Mouse (Mus musculus) midbrain, postnatal 0 days (tissue): ENCODE data around the gene Arhgef3. TPM values are rescaled to one million over a fixed set of nuclear protein-coding genes. Genes with fewer than 3 reads are reported as not detected.

Source experiments
- ATAC-seq: fragments of 200-750 bp; cut with Nextera tagmentation; 2 replicates; pipeline ENCODE4 v1.8.0; 2017; ENCODE audit warnings: moderate number of reproducible peaks, mild to moderate bottlenecking, moderate TSS enrichment, moderate library complexity; ENCODE audit not compliant: low FRiP score
- DNase-seq: peaks from one replicate; pipeline ENCODE4 v3.0.0-alpha.2; 2015; ENCODE audit warnings: low spot score
- H3K27ac ChIP-seq: fragments of 300-500 bp; sonication (generic); 2 replicates; pipeline ENCODE4 v1.5.1; 2014; ENCODE audit warnings: low read depth, mild to moderate bottlenecking, low read length, mixed read lengths
- H3K27me3 ChIP-seq: fragments of 300-500 bp; sonication (generic); 2 replicates; pipeline ENCODE4 v1.6.1; 2014; ENCODE audit warnings: low read length, control low read depth, mixed read lengths; ENCODE audit not compliant: insufficient read depth
- H3K36me3 ChIP-seq: fragments of 300-500 bp; sonication (generic); 2 replicates; pipeline ENCODE4 v1.6.1; 2014; ENCODE audit warnings: low read length, control low read depth, mixed read lengths; ENCODE audit not compliant: insufficient read depth
- H3K4me1 ChIP-seq: fragments of 300-500 bp; sonication (generic); 2 replicates; pipeline ENCODE4 v1.6.1; 2014; ENCODE audit warnings: mild to moderate bottlenecking, control low read depth, antibody characterized with exemption, low read length, mixed read lengths; ENCODE audit not compliant: insufficient read depth
- H3K4me2 ChIP-seq: fragments of 300-500 bp; sonication (generic); 2 replicates; pipeline ENCODE4 v1.6.1; 2014; ENCODE audit warnings: low read depth, mild to moderate bottlenecking, low read length, mixed read lengths; ENCODE audit not compliant: poor library complexity, severe bottlenecking
- H3K4me3 ChIP-seq: fragments of 300-500 bp; sonication (generic); 2 replicates; pipeline ENCODE4 v1.5.1; 2014; ENCODE audit warnings: low read depth, mild to moderate bottlenecking, low read length, moderate library complexity
- H3K9ac ChIP-seq: fragments of 300-500 bp; sonication (generic); replicated peaks from 2 replicates; pipeline ENCODE4 v1.6.1; 2014; ENCODE audit warnings: mild to moderate bottlenecking, low read length, moderate library complexity, mixed read lengths; ENCODE audit not compliant: poor library complexity, severe bottlenecking
- H3K9me3 ChIP-seq: fragments of 300-500 bp; sonication (generic); 2 replicates; pipeline ENCODE4 v1.6.1; 2016; ENCODE audit warnings: low read length, control low read depth
- CTCF ChIP-seq: IDR thresholded peaks from 2 replicates; pipeline ENCODE4 v1.5.1; 2016; ENCODE audit warnings: antibody characterized with exemption, mild to moderate bottlenecking
- WGBS: fragments of 180-500 bp; shearing (Covaris S2); extraction: QIAGEN DNeasy Blood & Tissue Kit; methylation state at CpG from one replicate; pipeline ENCODE4 v1.1.7; 2014; 5-methylcytosine and 5-hydroxymethylcytosine counted together
- polyA plus RNA-seq: library from polyadenylated mRNA; unstranded; fragments of >200 nt; fragmentation: Nextera tagmentation; extraction: Ambion mirVana; gene quantifications from 2 replicates; pipeline ENCODE4 v1.2.1, GENCODE M21; 2015
- total RNA-seq: library from RNA; depleted of rRNA; stranded (reverse); fragments of >200 nt; gene quantifications from 2 replicates; pipeline ENCODE4 v1.2.3, GENCODE M21; 2014

Gene Arhgef3
- total and polyA plus RNA-seq, 2 experiments from 2014 or later: 13.3 to 17.0 TPM

DNA sequence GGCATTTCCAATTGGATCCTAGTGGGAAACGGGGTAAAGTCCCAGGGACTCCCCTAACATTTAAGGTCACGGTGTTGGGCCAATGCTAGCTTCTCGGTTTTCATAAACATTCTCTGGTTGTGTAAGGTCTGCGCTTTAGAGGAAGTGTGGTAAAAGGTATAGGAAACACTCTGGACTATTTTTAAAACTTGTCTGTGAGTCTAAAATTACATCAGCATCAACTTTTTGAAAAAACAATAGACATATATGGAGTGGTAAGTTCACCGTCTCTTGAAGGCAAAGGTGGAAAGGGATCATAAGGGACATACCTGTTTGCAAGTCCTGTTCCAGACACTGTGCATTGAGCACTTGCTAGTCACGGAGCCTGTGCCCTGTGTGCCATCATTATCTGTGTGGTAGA is 240.5 kb downstream of the Arhgef3 start:
- WGBS: 90% methylated on average over 6 of the region's 6 CpGs
- no peak for ATAC-seq
- no peak for TF ChIP-seq CTCF

GRCm38 (mm10) chr14:27355937-27356336 is 241.2 kb downstream of the Arhgef3 start:
- Histone ChIP-seq H3K9me3 (no peaks in the 10 kb centered on the region), H3K9ac (no peak overlapping the region), H3K27me3 (no peaks in the 10 kb centered on the region), H3K27ac (no peak overlapping the region), H3K4me2 (no peak overlapping the region), H3K4me1 (0 out of 2 replicates have a peak, but pooled peaks cover 2% of the 10 kb centered on the region), H3K36me3 (no peaks in the 10 kb centered on the region), H3K4me3 (no peak overlapping the region)
- DNase-seq (no peak), ATAC-seq (no peak)
- TF ChIP-seq CTCF: no peak
- WGBS: 91% methylated on average over 4 of the region's 4 CpGs

More for the DNA sequence above, 240.5 kb downstream of the Arhgef3 start:
- no peak for DNase-seq
- no peaks in the 10 kb centered on the region for H3K27me3 ChIP-seq
- H3K27ac ChIP-seq: no peak overlapping the region
- H3K9ac ChIP-seq: no peak overlapping the region
- no peaks in the 10 kb centered on the region for H3K36me3 ChIP-seq
- H3K4me3 ChIP-seq: no peak overlapping the region
- H3K4me1 ChIP-seq: no peaks in the 10 kb centered on the region
- no peaks in the 10 kb centered on the region for H3K9me3 ChIP-seq
- no peak overlapping the region for H3K4me2 ChIP-seq

GRCm38 (mm10) chr14:27357139-27357538 is 242.4 kb downstream of the Arhgef3 start:
- Histone ChIP-seq H3K4me2 (no peak overlapping the region), H3K36me3 (no peaks in the 10 kb centered on the region), H3K4me1 (0 out of 2 replicates have a peak, but pooled peaks cover 4% of the 10 kb centered on the region), H3K27ac (no peak overlapping the region), H3K27me3 (no peaks in the 10 kb centered on the region), H3K4me3 (no peak overlapping the region), H3K9me3 (no peaks in the 10 kb centered on the region), H3K9ac (no peak overlapping the region)
- WGBS: 76% methylated on average over 6 of the region's 6 CpGs
- ATAC-seq: no peak
- no peak for DNase-seq
- TF ChIP-seq CTCF: no peak

DNA sequence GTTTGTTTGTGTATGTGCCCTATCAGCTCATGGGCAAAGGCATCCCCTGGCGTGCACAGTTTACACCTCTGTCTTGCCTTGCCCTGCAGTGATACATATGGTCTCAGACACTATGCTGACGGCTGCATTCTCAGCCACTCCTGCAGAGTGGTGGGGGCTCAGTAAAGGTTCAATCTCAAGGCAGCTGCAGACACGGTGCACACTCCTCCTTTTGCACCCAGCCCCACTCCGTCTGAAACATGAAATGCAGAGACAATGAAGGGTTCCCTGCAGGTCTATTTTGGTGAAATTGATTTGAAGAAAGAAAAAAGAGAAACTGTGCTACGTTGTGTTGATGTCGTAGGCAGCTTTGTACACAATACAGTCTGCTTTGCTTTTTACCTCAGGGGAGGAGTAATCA is 243.5 kb downstream of the Arhgef3 start:
- 0 out of 2 replicates have a peak, but pooled peaks cover 4% of the 10 kb centered on the region for H3K4me1 ChIP-seq
- DNase-seq (no peak), ATAC-seq (no peak)
- H3K4me2 ChIP-seq: no peak overlapping the region
- 46% methylated on average over 6 of the region's 6 CpGs for WGBS
- H3K9ac ChIP-seq: no peak overlapping the region
- H3K27me3 ChIP-seq: no peaks in the 10 kb centered on the region
- no peaks in the 10 kb centered on the region for H3K9me3 ChIP-seq
- H3K36me3 ChIP-seq: no peaks in the 10 kb centered on the region
- TF ChIP-seq CTCF: no peak
- H3K27ac ChIP-seq: no peak overlapping the region
- no peak overlapping the region for H3K4me3 ChIP-seq

DNA sequence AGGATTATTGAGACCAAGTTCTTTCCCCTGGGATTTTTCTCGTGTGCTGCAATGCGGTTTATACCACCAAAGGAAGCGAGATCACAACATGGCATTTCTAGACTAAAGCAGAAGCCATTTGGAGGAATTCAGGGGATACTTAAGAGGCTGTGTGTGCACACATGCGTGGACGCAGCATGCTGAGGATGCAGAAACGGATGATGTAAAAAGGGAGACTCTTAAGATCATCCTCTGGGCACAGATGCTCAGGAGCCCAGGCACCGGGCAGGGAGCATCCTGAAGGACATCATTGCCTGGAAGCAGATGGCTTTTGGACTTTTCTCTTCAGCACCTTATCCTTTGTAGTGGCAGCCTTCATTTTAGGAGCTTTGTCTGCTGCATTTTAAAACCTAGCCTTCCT is 246.2 kb downstream of the Arhgef3 start:
- no peaks in the 10 kb centered on the region for H3K36me3 ChIP-seq
- no peaks in the 10 kb centered on the region for H3K27me3 ChIP-seq
- ATAC-seq: no peak
- H3K27ac ChIP-seq: 0 out of 2 replicates have a peak overlapping the region, but pooled peaks have one; percentile 32
- no peak overlapping the region for H3K4me2 ChIP-seq
- no peaks in the 10 kb centered on the region for H3K9me3 ChIP-seq
- H3K4me3 ChIP-seq: no peak overlapping the region
- no peak for TF ChIP-seq CTCF
- DNase-seq: peak; percentile 17
- H3K4me1 ChIP-seq: 0 out of 2 replicates have a peak, but pooled peaks cover 4% of the 10 kb centered on the region
- 57% methylated on average over 7 of the region's 7 CpGs for WGBS
- H3K9ac ChIP-seq: no peak overlapping the region

DNA sequence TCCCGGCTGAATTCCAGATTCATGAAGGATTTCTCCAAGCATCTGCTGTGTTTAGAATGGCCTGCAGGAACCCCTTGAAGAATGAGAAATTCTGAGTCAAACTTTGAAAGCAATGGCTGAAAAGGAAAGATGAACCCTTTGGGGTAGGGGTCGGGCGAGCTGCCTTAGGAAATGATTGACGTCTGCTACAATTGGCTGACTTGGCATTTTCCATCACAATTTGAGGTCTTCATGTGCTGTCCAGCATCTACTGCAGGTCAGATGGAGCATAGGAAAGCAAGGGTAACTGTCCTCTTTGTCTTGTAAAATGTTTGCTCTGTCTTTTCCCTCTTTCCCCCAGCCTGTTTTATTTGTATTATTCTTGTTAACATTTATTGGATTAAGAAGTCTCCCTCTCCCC is 246.8 kb downstream of the Arhgef3 start:
- no peak for DNase-seq
- WGBS: 57% methylated on average over 4 of the region's 4 CpGs
- Histone ChIP-seq H3K9ac (no peak overlapping the region), H3K4me3 (no peak overlapping the region), H3K4me2 (no peak overlapping the region), H3K27me3 (no peaks in the 10 kb centered on the region), H3K4me1 (0 out of 2 replicates have a peak, but pooled peaks cover 4% of the 10 kb centered on the region), H3K27ac (no peak overlapping the region), H3K36me3 (no peaks in the 10 kb centered on the region), H3K9me3 (no peaks in the 10 kb centered on the region)
- ATAC-seq: no peak
- no peak for TF ChIP-seq CTCF
